Mouse (Mus musculus) hindbrain, embryonic 11.5 days (tissue): ENCODE measurements around the gene Kirrel3. TPM values are rescaled to one million over a fixed set of nuclear protein-coding genes. Genes with fewer than 3 reads are reported as not detected.

ENCODE experiments used
- ATAC-seq: fragments of 200-750 bp; cut with Nextera tagmentation; 2 replicates; pipeline ENCODE4 v1.8.0; 2017; ENCODE audit warnings: mild to moderate bottlenecking, moderate TSS enrichment, moderate library complexity; ENCODE audit not compliant: low FRiP score
- DNase-seq: peaks from one replicate; pipeline ENCODE4 v3.0.0-alpha.2; 2015; ENCODE audit warnings: low spot score
- H3K27ac ChIP-seq: fragments of 300-500 bp; sonication (generic); 2 replicates; pipeline ENCODE4 v1.5.1; 2014; ENCODE audit warnings: mild to moderate bottlenecking, low read depth, low read length
- H3K27me3 ChIP-seq: fragments of 300-500 bp; sonication (generic); 2 replicates; pipeline ENCODE4 v1.6.1; 2014; ENCODE audit warnings: mild to moderate bottlenecking, low read length, moderate library complexity, mixed read lengths; ENCODE audit not compliant: control insufficient read depth, insufficient read depth
- H3K36me3 ChIP-seq: fragments of 300-500 bp; sonication (generic); 2 replicates; pipeline ENCODE4 v1.6.1; 2014; ENCODE audit warnings: mild to moderate bottlenecking, low read length, moderate library complexity, mixed read lengths; ENCODE audit not compliant: control insufficient read depth, insufficient read depth
- H3K4me1 ChIP-seq: fragments of 300-500 bp; sonication (generic); replicated peaks from 2 replicates; pipeline ENCODE4 v1.6.1; 2014; ENCODE audit warnings: low read length, mixed read lengths; ENCODE audit not compliant: control insufficient read depth, insufficient read depth
- H3K4me2 ChIP-seq: fragments of 300-500 bp; sonication (generic); replicated peaks from 2 replicates; pipeline ENCODE4 v1.6.1; 2014; ENCODE audit warnings: mild to moderate bottlenecking, low read depth, low read length
- H3K4me3 ChIP-seq: fragments of 300-500 bp; sonication (generic); 2 replicates; pipeline ENCODE4 v1.5.1; 2014; ENCODE audit warnings: low read depth, low read length
- H3K9ac ChIP-seq: fragments of 300-500 bp; sonication (generic); 2 replicates; pipeline ENCODE4 v1.6.1; 2014; ENCODE audit warnings: low read depth, low read length
- H3K9me3 ChIP-seq: fragments of 300-500 bp; sonication (generic); 2 replicates; pipeline ENCODE4 v1.6.1; 2016; ENCODE audit warnings: low read length; ENCODE audit not compliant: control insufficient read depth
- WGBS: fragments of 180-500 bp; shearing (Covaris S2); extraction: QIAGEN DNeasy Blood & Tissue Kit; methylation state at CpG from one replicate; pipeline ENCODE4 v1.1.7; 2014; 5-methylcytosine and 5-hydroxymethylcytosine counted together
- polyA plus RNA-seq: library from polyadenylated mRNA; unstranded; fragments of >200 nt; fragmentation: Nextera tagmentation; extraction: Ambion mirVana; gene quantifications from 2 replicates; pipeline ENCODE4 v1.2.1, GENCODE M21; 2014

The Kirrel3 gene
- polyA plus RNA-seq, 1 experiment from 2014 or later: 10.6 TPM

- Histone ChIP-seq H3K4me1 (no peaks in the 10 kb centered on the region; the same call in 1 of the 2 replicates), H3K4me2 (no peak overlapping the region), H3K4me3 (no peak overlapping the region), H3K27ac (no peak overlapping the region), H3K27me3 (no peaks in the 10 kb centered on the region), H3K36me3 (no peaks in the 10 kb centered on the region), H3K9me3 (no peaks in the 10 kb centered on the region), H3K9ac (no peak overlapping the region)
- 83% methylated on average over 12 of the region's 12 CpGs for WGBS
- ATAC-seq: no peak
- DNase-seq: no peak
Measured at GRCm38 (mm10) chr9:34703547-34704300, 218.0 kb downstream of the Kirrel3 start.

GRCm38 (mm10) chr9:34704357-34704756 lies 218.7 kb downstream of the Kirrel3 start:
- Histone ChIP-seq H3K4me1 (no peaks in the 10 kb centered on the region; the same call in 1 of the 2 replicates), H3K27me3 (no peaks in the 10 kb centered on the region), H3K9ac (no peak overlapping the region), H3K4me3 (no peak overlapping the region), H3K9me3 (no peaks in the 10 kb centered on the region), H3K27ac (no peak overlapping the region), H3K36me3 (no peaks in the 10 kb centered on the region), H3K4me2 (no peak overlapping the region)
- no peak for ATAC-seq
- WGBS: 59% methylated on average over 2 of the region's 2 CpGs
- no peak for DNase-seq

GRCm38 (mm10) chr9:34706350-34706873 lies 220.7 kb downstream of the Kirrel3 start:
- ATAC-seq (peak; percentile 33; the same call in 1 of the 2 replicates), DNase-seq (no peak)
- Histone ChIP-seq H3K4me3 (no peak overlapping the region), H3K9me3 (no peaks in the 10 kb centered on the region), H3K4me2 (no peak overlapping the region), H3K4me1 (no peaks in the 10 kb centered on the region; the same call in 1 of the 2 replicates), H3K36me3 (no peaks in the 10 kb centered on the region), H3K9ac (no peak overlapping the region), H3K27ac (no peak overlapping the region), H3K27me3 (no peaks in the 10 kb centered on the region)
- WGBS: 52% methylated on average over 4 of the region's 4 CpGs

- no peaks in the 10 kb centered on the region for H3K27me3 ChIP-seq
- H3K9me3 ChIP-seq: no peaks in the 10 kb centered on the region
- DNase-seq (no peak), ATAC-seq (no peak)
- H3K9ac ChIP-seq: no peak overlapping the region
- no peak overlapping the region for H3K4me3 ChIP-seq
- H3K4me1 ChIP-seq: no peaks in the 10 kb centered on the region; the same call in 1 of the 2 replicates
- no peak overlapping the region for H3K27ac ChIP-seq
- H3K36me3 ChIP-seq: no peaks in the 10 kb centered on the region
- 85% methylated on average over 6 of the region's 6 CpGs for WGBS
- H3K4me2 ChIP-seq: no peak overlapping the region
Measured at GRCm38 (mm10) chr9:34708691-34709090, 223.0 kb downstream of the Kirrel3 start.

- no peaks in the 10 kb centered on the region for H3K9me3 ChIP-seq
- H3K36me3 ChIP-seq: no peaks in the 10 kb centered on the region
- DNase-seq: no peak
- no peak overlapping the region for H3K27ac ChIP-seq
- no peak for ATAC-seq
- H3K4me3 ChIP-seq: no peak overlapping the region
- H3K4me1 ChIP-seq: no peaks in the 10 kb centered on the region
- 29% methylated on average over 1 of the region's 1 CpGs for WGBS
- no peak overlapping the region for H3K9ac ChIP-seq
- no peak overlapping the region for H3K4me2 ChIP-seq
- no peaks in the 10 kb centered on the region for H3K27me3 ChIP-seq
Measured at GRCm38 (mm10) chr9:34711996-34712395, 226.3 kb downstream of the Kirrel3 start.

GRCm38 (mm10) chr9:34712996-34713395 lies 227.3 kb downstream of the Kirrel3 start:
- Histone ChIP-seq H3K4me1 (no peaks in the 10 kb centered on the region), H3K9me3 (no peaks in the 10 kb centered on the region), H3K4me2 (no peak overlapping the region), H3K36me3 (no peaks in the 10 kb centered on the region), H3K27me3 (no peaks in the 10 kb centered on the region), H3K27ac (no peak overlapping the region), H3K9ac (no peak overlapping the region), H3K4me3 (no peak overlapping the region)
- no peak for ATAC-seq
- whole genome bisulfite sequencing: 63% methylated on average over 4 of the region's 4 CpGs
- no peak for DNase-seq

- no peaks in the 10 kb centered on the region for H3K9me3 ChIP-seq
- no peak overlapping the region for H3K4me3 ChIP-seq
- DNase-seq (no peak), ATAC-seq (no peak)
- H3K9ac ChIP-seq: no peak overlapping the region
- no peaks in the 10 kb centered on the region for H3K4me1 ChIP-seq
- no peak overlapping the region for H3K27ac ChIP-seq
- H3K4me2 ChIP-seq: no peak overlapping the region
- 86% methylated on average over 4 of the region's 4 CpGs for WGBS
- no peaks in the 10 kb centered on the region for H3K36me3 ChIP-seq
- no peaks in the 10 kb centered on the region for H3K27me3 ChIP-seq
Measured at GRCm38 (mm10) chr9:34713462-34713926, 227.8 kb downstream of the Kirrel3 start.

GRCm38 (mm10) chr9:34714996-34715619 lies 229.4 kb downstream of the Kirrel3 start:
- DNase-seq: no peak
- Histone ChIP-seq H3K27me3 (no peaks in the 10 kb centered on the region), H3K9ac (no peak overlapping the region), H3K4me3 (no peak overlapping the region), H3K36me3 (no peaks in the 10 kb centered on the region), H3K9me3 (no peaks in the 10 kb centered on the region), H3K4me1 (no peaks in the 10 kb centered on the region), H3K4me2 (no peak overlapping the region), H3K27ac (no peak overlapping the region)
- 65% methylated on average over 3 of the region's 3 CpGs for WGBS
- ATAC-seq: no peak
